Mouse (Mus musculus): ENCODE data around the gene Htra3. TPM values are rescaled to one million over a fixed set of nuclear protein-coding genes. Genes with fewer than 3 reads are reported as not detected.

The Htra3 gene
- polyA plus RNA-seq, 1 experiment: 20.6 TPM

DNA sequence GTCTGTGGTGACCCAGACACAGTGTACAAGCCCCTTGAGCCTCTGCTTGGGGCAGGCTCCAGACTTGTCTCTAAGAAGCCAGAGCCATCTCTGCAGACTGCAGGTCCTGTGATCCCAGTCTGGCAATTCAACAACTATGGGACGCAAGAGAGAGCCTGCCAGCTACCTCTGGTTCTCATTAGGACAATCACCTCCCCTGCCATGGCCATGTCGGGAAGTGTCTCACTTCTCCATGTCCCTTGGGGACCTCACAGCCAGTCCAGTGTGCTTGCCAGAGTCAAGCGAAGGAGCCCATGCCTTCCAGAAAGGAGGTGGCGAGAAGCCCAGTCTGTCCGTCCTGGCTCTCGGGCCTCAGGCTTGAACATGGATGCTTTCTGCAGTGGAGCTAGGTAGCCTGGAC, 46.7 kb downstream of the Htra3 start:
- 93% methylated on average over 6 of the region's 6 CpGs for WGBS
- H3K36me3 ChIP-seq (ENCODE audit: control insufficient read depth, insufficient read depth, low read length): no peaks in the 10 kb centered on the region
- H3K27me3 ChIP-seq (ENCODE audit: control insufficient read depth, insufficient read depth, low read length): no peaks in the 10 kb centered on the region
- DNase-seq (ENCODE audit: low read depth in 1 of 2, low spot score in 2 of 2): no peak
- no peak overlapping the region for H3K27ac ChIP-seq (ENCODE audit: insufficient read depth, low read length)
- H3K4me1 ChIP-seq (ENCODE audit: control insufficient read depth, insufficient read depth, insufficient read length): no peaks in the 10 kb centered on the region
- TF ChIP-seq CTCF (IDR thresholded peaks at IDR 0.05; ENCODE audit: extremely low read depth, insufficient read depth, insufficient read length, insufficient replicate concordance) (no peak), POLR2A (IDR thresholded peaks at IDR 0.05; ENCODE audit: low read depth, low read length) (no peak)
- H3K4me3 ChIP-seq (ENCODE audit: extremely low read depth, insufficient read depth, insufficient read length): no peak overlapping the region

DNA sequence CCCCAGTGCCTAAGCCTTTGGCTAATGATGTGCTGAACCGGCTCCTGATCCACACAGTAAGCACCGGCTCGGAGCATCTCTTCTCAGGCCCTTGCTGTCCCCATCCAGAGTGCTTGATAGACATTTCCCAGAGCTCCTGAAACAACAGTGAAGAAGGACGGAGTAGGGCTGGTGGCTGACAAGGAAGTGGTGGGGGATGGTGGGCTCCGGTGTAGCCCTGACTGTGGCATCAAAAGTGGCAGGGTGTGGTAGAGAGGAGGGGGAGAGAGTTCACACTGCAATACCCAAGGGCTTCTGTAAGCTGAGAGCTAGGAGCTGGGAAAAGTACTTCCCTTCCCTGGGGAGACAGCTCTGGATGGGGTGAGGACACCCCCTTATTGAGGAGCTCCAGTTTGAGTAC, 47.8 kb downstream of the Htra3 start:
- Histone ChIP-seq H3K36me3 (ENCODE audit: control insufficient read depth, insufficient read depth, low read length) (no peaks in the 10 kb centered on the region), H3K27me3 (ENCODE audit: control insufficient read depth, insufficient read depth, low read length) (no peaks in the 10 kb centered on the region), H3K27ac (ENCODE audit: insufficient read depth, low read length) (no peak overlapping the region), H3K4me3 (ENCODE audit: extremely low read depth, insufficient read depth, insufficient read length) (no peak overlapping the region), H3K4me1 (ENCODE audit: control insufficient read depth, insufficient read depth, insufficient read length) (no peaks in the 10 kb centered on the region)
- WGBS: 59% methylated on average over 5 of the region's 5 CpGs
- DNase-seq (ENCODE audit: low read depth in 1 of 2, low spot score in 2 of 2): no peak
- no peak for TF ChIP-seq CTCF (IDR thresholded peaks at IDR 0.05; ENCODE audit: extremely low read depth, insufficient read depth, insufficient read length, insufficient replicate concordance)
- TF ChIP-seq POLR2A (IDR thresholded peaks at IDR 0.05; ENCODE audit: low read depth, low read length): no peak

DNA sequence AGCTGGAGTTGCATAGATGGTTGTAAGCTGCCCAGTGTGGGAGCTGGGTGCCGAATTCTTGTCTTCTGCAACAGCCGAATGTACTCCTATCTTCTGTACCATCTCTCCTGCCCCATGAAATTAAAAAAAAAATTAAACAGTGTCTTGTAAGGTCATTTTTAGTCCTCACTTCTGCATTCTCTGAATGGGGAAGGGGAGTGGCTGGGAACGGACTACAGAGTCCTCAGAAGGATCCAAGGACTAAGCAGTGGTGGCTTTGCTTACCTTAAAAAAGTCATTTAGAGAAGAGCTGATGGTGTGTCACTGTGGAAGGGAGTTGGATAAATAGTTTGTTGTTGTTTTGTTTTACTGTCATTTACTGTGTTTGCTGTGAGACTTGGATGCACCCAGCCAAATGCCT, 48.4 kb downstream of the Htra3 start:
- Histone ChIP-seq H3K36me3 (ENCODE audit: control insufficient read depth, insufficient read depth, low read length) (no peaks in the 10 kb centered on the region), H3K27me3 (ENCODE audit: control insufficient read depth, insufficient read depth, low read length) (no peaks in the 10 kb centered on the region), H3K4me3 (ENCODE audit: extremely low read depth, insufficient read depth, insufficient read length) (no peak overlapping the region), H3K27ac (ENCODE audit: insufficient read depth, low read length) (no peak overlapping the region), H3K4me1 (ENCODE audit: control insufficient read depth, insufficient read depth, insufficient read length) (no peaks in the 10 kb centered on the region)
- no peak for DNase-seq (ENCODE audit: low read depth in 1 of 2, low spot score in 2 of 2)
- WGBS: 23% methylated on average over 3 of the region's 3 CpGs
- TF ChIP-seq CTCF (IDR thresholded peaks at IDR 0.05; ENCODE audit: extremely low read depth, insufficient read depth, insufficient read length, insufficient replicate concordance): no peak
- no peak for TF ChIP-seq POLR2A (IDR thresholded peaks at IDR 0.05; ENCODE audit: low read depth, low read length)

DNA sequence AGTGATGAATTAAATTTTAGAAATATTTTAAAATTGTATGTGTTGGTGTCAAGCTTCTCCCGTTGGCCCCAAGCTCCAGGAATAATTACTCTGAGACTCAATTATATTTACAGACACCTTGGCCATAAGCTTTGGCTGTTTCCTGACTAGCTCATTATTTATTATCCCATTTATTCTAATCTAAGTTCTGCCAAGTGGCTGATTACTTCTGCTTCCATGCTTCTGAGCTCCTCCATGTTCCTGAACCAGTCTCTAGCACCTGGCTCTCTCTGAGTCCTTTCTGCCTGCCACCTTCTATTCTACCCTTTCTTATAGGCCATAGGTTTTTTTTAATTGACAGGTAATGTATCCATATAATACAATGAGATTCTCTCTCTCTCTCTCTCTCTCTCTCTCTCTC, 48.9 kb downstream of the Htra3 start:
- Histone ChIP-seq H3K4me3 (ENCODE audit: extremely low read depth, insufficient read depth, insufficient read length) (no peak overlapping the region), H3K27me3 (ENCODE audit: control insufficient read depth, insufficient read depth, low read length) (no peaks in the 10 kb centered on the region), H3K27ac (ENCODE audit: insufficient read depth, low read length) (no peak overlapping the region), H3K4me1 (ENCODE audit: control insufficient read depth, insufficient read depth, insufficient read length) (no peaks in the 10 kb centered on the region), H3K36me3 (ENCODE audit: control insufficient read depth, insufficient read depth, low read length) (no peaks in the 10 kb centered on the region)
- DNase-seq (ENCODE audit: low read depth in 1 of 2, low spot score in 2 of 2): no peak
- WGBS: 79% methylated on average over 1 of the region's 1 CpGs
- TF ChIP-seq POLR2A (IDR thresholded peaks at IDR 0.05; ENCODE audit: low read depth, low read length): no peak
- TF ChIP-seq CTCF (IDR thresholded peaks at IDR 0.05; ENCODE audit: extremely low read depth, insufficient read depth, insufficient read length, insufficient replicate concordance): no peak

DNA sequence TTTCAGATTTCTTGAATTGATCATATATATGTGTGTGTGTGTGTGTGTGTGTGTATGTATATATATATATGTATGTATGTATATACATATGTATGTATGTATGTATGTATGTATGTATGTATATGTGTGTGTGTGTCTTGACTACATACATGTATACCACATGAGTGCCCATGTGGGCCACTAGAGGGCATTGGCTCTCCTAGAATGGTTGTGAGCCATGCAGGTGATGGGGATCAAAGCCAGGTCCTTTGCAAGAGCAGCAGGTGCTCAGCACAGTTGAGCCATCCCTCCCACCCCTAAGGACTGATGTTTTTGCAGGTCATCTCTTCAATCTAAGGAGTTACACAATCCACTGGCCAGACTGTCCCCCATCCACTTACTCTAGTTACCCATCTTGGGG, 50.2 kb downstream of the Htra3 start:
- H3K27ac ChIP-seq (ENCODE audit: insufficient read depth, low read length): no peak overlapping the region
- no peak overlapping the region for H3K4me3 ChIP-seq (ENCODE audit: extremely low read depth, insufficient read depth, insufficient read length)
- no peaks in the 10 kb centered on the region for H3K36me3 ChIP-seq (ENCODE audit: control insufficient read depth, insufficient read depth, low read length)
- TF ChIP-seq CTCF (IDR thresholded peaks at IDR 0.05; ENCODE audit: extremely low read depth, insufficient read depth, insufficient read length, insufficient replicate concordance) (no peak), POLR2A (IDR thresholded peaks at IDR 0.05; ENCODE audit: low read depth, low read length) (no peak)
- no peaks in the 10 kb centered on the region for H3K4me1 ChIP-seq (ENCODE audit: control insufficient read depth, insufficient read depth, insufficient read length)
- H3K27me3 ChIP-seq (ENCODE audit: control insufficient read depth, insufficient read depth, low read length): no peaks in the 10 kb centered on the region
- DNase-seq (ENCODE audit: low read depth in 1 of 2, low spot score in 2 of 2): no peak

DNA sequence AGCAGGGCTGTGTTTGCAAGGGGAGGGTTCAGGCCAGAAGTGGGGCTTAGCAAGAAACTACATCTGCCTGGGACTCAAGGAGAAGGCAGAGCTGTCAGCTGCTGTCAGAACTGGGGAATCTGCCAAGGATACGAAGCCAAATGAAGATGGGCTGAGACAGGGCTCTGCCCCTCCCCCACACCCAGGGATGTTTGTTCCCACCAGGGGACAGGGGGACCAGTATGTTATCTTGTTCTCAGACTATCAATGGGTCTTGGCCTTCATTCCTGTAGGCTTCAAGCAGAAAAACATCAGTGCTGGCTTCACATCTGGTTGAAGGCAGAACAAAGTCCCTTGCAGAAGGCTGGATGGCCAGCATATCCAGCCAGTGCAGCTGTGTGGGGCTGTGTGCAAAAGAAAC, 50.9 kb downstream of the Htra3 start:
- TF ChIP-seq CTCF (IDR thresholded peaks at IDR 0.05; ENCODE audit: extremely low read depth, insufficient read depth, insufficient read length, insufficient replicate concordance) (no peak), POLR2A (IDR thresholded peaks at IDR 0.05; ENCODE audit: low read depth, low read length) (no peak)
- no peaks in the 10 kb centered on the region for H3K27me3 ChIP-seq (ENCODE audit: control insufficient read depth, insufficient read depth, low read length)
- 93% methylated on average over 1 of the region's 1 CpGs for WGBS

DNA sequence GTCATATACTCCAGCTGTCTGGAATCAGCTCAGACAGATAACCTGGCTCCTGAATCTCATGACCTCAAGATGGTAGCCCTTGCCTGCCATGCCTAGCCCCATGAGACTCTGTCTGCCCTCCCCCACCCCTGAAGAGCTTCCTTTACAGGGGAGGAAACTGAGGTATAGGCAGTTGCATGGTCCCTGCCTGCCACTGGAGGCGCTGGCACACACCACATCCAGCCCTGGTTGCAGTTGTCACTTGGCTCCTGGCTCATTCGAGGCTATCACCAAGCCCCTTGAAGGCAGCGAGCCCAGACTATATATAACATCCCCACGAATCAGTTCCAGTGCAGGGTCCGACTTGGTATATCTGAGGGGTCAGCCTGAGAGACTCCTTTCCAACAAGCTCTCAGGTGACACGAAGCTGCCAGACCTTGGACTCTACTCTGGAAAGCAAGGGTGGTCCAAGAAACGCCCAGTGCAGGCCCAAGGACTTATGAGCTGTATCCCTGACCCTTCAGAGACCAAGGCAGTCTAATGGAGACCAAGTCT, 52.2 kb downstream of the Htra3 start:
- no peaks in the 10 kb centered on the region for H3K36me3 ChIP-seq (ENCODE audit: control insufficient read depth, insufficient read depth, low read length)
- H3K27me3 ChIP-seq (ENCODE audit: control insufficient read depth, insufficient read depth, low read length): no peaks in the 10 kb centered on the region
- no peaks in the 10 kb centered on the region for H3K4me1 ChIP-seq (ENCODE audit: control insufficient read depth, insufficient read depth, insufficient read length)
- DNase-seq (ENCODE audit: low read depth in 1 of 2, low spot score in 2 of 2): no peak
- 75% methylated on average over 7 of the region's 7 CpGs for WGBS
- H3K4me3 ChIP-seq (ENCODE audit: extremely low read depth, insufficient read depth, insufficient read length): no peak overlapping the region
- H3K27ac ChIP-seq (ENCODE audit: insufficient read depth, low read length): no peak overlapping the region
- TF ChIP-seq POLR2A (IDR thresholded peaks at IDR 0.05; ENCODE audit: low read depth, low read length) (no peak), CTCF (IDR thresholded peaks at IDR 0.05; ENCODE audit: extremely low read depth, insufficient read depth, insufficient read length, insufficient replicate concordance) (peak; percentile 14; the same call in 1 of the 2 replicates)

More for the DNA sequence above, 50.9 kb downstream of the Htra3 start:
- no peaks in the 10 kb centered on the region for H3K36me3 ChIP-seq (ENCODE audit: control insufficient read depth, insufficient read depth, low read length)
- H3K4me1 ChIP-seq (ENCODE audit: control insufficient read depth, insufficient read depth, insufficient read length): no peaks in the 10 kb centered on the region
- no peak for DNase-seq (ENCODE audit: low read depth in 1 of 2, low spot score in 2 of 2)
- H3K4me3 ChIP-seq (ENCODE audit: extremely low read depth, insufficient read depth, insufficient read length): no peak overlapping the region
- no peak overlapping the region for H3K27ac ChIP-seq (ENCODE audit: insufficient read depth, low read length)

Measured in spleen, adult 2 months (tissue).